Mouse (Mus musculus) lung, postnatal 0 days (tissue): Measurements from ENCODE around the gene Plpp7.

ENCODE experiments used
- CTCF ChIP-seq: IDR thresholded peaks from 2 replicates; pipeline ENCODE4 v1.5.1; 2016; ENCODE audit warnings: antibody characterized with exemption, mild to moderate bottlenecking
- EP300 ChIP-seq: IDR thresholded peaks from 2 replicates; pipeline ENCODE4 v1.6.1; 2016; ENCODE audit warnings: antibody characterized with exemption, mild to moderate bottlenecking, control low read depth

DNA sequence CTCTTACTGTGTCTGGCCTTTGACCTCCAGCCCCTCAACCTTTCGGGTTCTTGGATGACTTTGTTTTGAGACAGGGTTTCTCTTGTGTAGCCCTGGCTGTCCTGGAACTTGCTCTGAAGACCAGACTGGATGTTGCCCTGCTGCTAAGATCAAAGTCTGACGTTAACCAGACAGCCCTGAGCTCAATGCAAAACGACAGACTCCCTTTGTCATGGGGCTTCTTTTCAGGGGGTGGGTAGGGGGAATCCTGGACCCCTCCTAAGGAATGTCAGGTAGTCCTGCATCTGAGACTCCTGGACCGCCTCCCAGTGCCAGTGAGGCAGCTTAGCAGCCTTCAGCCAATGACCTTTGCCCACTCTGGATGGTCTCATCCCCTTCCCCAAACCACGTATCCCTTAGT is 36.6 kb upstream of the Plpp7 start:
- TF ChIP-seq CTCF = no peak
- no peak for TF ChIP-seq EP300
